Mouse (Mus musculus) intestine, postnatal 0 days (tissue): ENCODE data around the gene Usp29. TPM values are rescaled to one million over a fixed set of nuclear protein-coding genes. Genes with fewer than 3 reads are reported as not detected.
A peak's percentile ranks its signal among the peaks of the same experiment; 100 is the strongest.

Source experiments
- ATAC-seq: fragments of 200-750 bp; cut with Nextera tagmentation; 2 replicates; pipeline ENCODE4 v1.8.0; 2017; ENCODE audit warnings: mild to moderate bottlenecking, moderate TSS enrichment, moderate library complexity
- H3K27ac ChIP-seq: fragments of 300-500 bp; sonication (generic); 2 replicates; pipeline ENCODE4 v1.5.1; 2014; ENCODE audit warnings: mild to moderate bottlenecking, low read depth, low read length, moderate library complexity
- H3K27me3 ChIP-seq: fragments of 300-500 bp; sonication (generic); replicated peaks from 2 replicates; pipeline ENCODE4 v1.6.1; 2014; ENCODE audit warnings: low read length, mixed read lengths; ENCODE audit not compliant: control insufficient read depth, insufficient read depth
- H3K36me3 ChIP-seq: fragments of 300-500 bp; sonication (generic); 2 replicates; pipeline ENCODE4 v1.6.1; 2014; ENCODE audit warnings: mild to moderate bottlenecking, moderate library complexity; ENCODE audit not compliant: control insufficient read depth, insufficient read depth
- H3K4me1 ChIP-seq: fragments of 300-500 bp; sonication (generic); replicated peaks from 2 replicates; pipeline ENCODE4 v1.6.1; 2014; ENCODE audit warnings: antibody characterized with exemption, low read length, mixed read lengths; ENCODE audit not compliant: control insufficient read depth, insufficient read depth
- H3K4me2 ChIP-seq: fragments of 300-500 bp; sonication (generic); replicated peaks from 2 replicates; pipeline ENCODE4 v1.6.1; 2014; ENCODE audit warnings: low read depth, mild to moderate bottlenecking, moderate library complexity
- H3K4me3 ChIP-seq: fragments of 300-500 bp; sonication (generic); 2 replicates; pipeline ENCODE4 v1.5.1; 2014; ENCODE audit warnings: low read depth, low read length
- H3K9ac ChIP-seq: fragments of 300-500 bp; sonication (generic); 2 replicates; pipeline ENCODE4 v1.6.1; 2014; ENCODE audit warnings: mild to moderate bottlenecking, low read depth, low read length
- H3K9me3 ChIP-seq: fragments of 300-500 bp; sonication (generic); 2 replicates; pipeline ENCODE4 v1.6.1; 2016; ENCODE audit warnings: mixed run types; ENCODE audit not compliant: control insufficient read depth
- CTCF ChIP-seq: sonication (generic); IDR thresholded peaks from 2 replicates; pipeline ENCODE4 v1.5.1; 2016; ENCODE audit warnings: low read depth, mild to moderate bottlenecking, control low read depth, antibody characterized with exemption, moderate library complexity
- WGBS: fragments of 180-500 bp; shearing (Covaris S2); extraction: QIAGEN DNeasy Blood & Tissue Kit; methylation state at CpG from one replicate; pipeline ENCODE4 v1.1.7; 2014; 5-methylcytosine and 5-hydroxymethylcytosine counted together
- polyA plus RNA-seq: library from polyadenylated mRNA; unstranded; fragments of >200 nt; fragmentation: Nextera tagmentation; extraction: Ambion mirVana; gene quantifications from 2 replicates; pipeline ENCODE4 v1.2.1, GENCODE M21; 2015

Usp29 gene
- polyA plus RNA-seq, 1 experiment from 2014 or later, result 0.68 TPM

DNA sequence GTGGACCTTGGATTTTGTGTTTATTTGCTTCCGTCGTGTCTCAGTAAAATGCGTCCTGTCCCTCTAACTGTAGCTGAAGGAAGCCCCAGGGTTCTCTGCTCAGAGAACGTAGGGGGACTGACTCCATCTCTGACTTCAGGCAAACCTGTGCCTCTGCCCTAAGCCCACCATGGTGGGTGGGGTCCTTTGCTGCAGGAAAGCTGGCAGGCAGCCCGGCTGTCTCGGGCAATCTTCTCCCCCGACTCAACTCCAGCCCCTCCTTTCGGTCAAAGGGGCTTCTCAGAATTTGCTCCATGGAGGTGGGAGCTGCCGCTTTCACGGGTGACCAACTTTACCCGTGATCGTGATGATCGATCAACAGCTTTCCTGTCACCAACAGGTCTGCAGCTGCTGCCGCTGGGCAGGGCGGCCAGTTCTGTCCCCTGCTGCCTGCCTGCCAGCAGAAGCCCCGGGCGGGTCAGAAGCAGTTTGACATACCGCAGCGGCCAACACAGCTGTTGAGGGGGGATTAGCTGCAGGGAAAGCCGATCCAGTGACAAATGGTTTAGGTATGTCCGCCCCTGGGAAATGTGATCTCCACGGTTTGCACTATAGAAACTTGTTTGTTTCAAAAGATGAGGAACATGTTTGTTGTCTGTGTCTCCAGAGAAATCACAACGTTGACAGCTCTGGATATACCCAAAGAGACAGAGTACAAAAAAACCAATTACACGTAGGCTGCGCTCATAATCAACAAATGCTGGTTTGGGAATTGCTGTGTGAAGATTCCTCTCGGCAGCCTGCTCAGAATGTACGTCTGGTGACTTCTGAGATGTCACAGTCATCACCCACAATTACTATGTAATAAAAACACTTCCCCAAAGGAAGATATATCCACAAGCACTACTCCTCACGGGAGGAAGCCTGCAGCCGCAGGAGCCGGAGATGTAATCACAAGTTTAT, 183.3 kb downstream of the Usp29 start:
- H3K9me3 ChIP-seq, result no peaks in the 10 kb centered on the region
- H3K27me3 ChIP-seq, result no peaks in the 10 kb centered on the region
- H3K27ac ChIP-seq, result no peak overlapping the region
- no peak for ATAC-seq
- peak overlapping the region; percentile 65 for H3K4me2 ChIP-seq
- no peak for TF ChIP-seq CTCF
- WGBS, result 14% methylated on average over 30 of the region's 30 CpGs
- H3K4me3 ChIP-seq, result peak overlapping the region; percentile 28
- no peaks in the 10 kb centered on the region for H3K36me3 ChIP-seq
- H3K9ac ChIP-seq, result no peak overlapping the region
- no peaks in the 10 kb centered on the region; the same call in 1 of the 2 replicates for H3K4me1 ChIP-seq

GRCm38 (mm10) chr7:6917126-6917525, 186.7 kb downstream of the Usp29 start:
- Histone ChIP-seq H3K4me2 (no peak overlapping the region), H3K4me1 (no peaks in the 10 kb centered on the region; the same call in 1 of the 2 replicates), H3K36me3 (no peaks in the 10 kb centered on the region), H3K9me3 (no peaks in the 10 kb centered on the region), H3K4me3 (no peak overlapping the region), H3K27ac (no peak overlapping the region), H3K9ac (no peak overlapping the region), H3K27me3 (no peaks in the 10 kb centered on the region)
- 76% methylated on average over 5 of the region's 5 CpGs for WGBS
- no peak for ATAC-seq
- no peak for TF ChIP-seq CTCF

GRCm38 (mm10) chr7:6918267-6918666, 187.9 kb downstream of the Usp29 start:
- 8% methylated on average over 10 of the region's 10 CpGs for WGBS
- no peaks in the 10 kb centered on the region; the same call in 1 of the 2 replicates for H3K4me1 ChIP-seq

DNA sequence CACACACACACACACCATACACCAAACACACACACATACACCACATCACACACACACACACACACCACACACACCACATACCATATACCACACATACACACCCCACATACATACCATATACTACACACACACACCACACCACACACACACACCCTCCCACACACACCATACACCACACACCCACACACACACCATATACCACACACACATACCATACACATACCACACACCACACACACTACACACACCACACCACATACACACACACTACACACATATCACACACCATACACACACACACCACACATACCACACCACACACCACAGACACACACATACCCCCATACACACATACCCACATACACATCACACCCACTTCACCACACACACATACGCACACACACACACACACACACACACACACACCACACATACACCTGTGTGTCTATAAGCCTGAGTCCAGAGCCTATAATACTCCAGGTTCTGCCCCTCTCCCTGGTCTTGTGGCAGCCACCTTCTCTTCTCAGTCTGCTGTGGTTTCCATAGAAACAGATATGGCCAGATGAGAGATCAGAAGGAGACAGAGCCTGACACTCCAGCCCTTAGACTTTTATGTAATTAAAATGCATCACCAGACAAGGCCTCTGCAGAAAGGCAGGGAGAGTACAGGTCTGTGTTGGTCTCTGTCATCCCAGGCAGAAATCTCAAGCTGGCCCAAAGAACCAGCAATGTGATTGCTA, 188.9 kb downstream of the Usp29 start:
- Histone ChIP-seq H3K4me2 (no peak overlapping the region), H3K27ac (no peak overlapping the region), H3K9ac (no peak overlapping the region), H3K27me3 (no peaks in the 10 kb centered on the region), H3K4me3 (no peak overlapping the region), H3K9me3 (no peaks in the 10 kb centered on the region), H3K36me3 (no peaks in the 10 kb centered on the region), H3K4me1 (no peaks in the 10 kb centered on the region)
- ATAC-seq, result no peak
- TF ChIP-seq CTCF, result no peak
- WGBS, result 88% methylated on average over 1 of the region's 1 CpGs

More at GRCm38 (mm10) chr7:6918267-6918666, 187.9 kb downstream of the Usp29 start:
- H3K9me3 ChIP-seq, result no peaks in the 10 kb centered on the region
- H3K27me3 ChIP-seq, result no peaks in the 10 kb centered on the region
- H3K4me2 ChIP-seq, result no peak overlapping the region
- peak; percentile 56; the same call in 1 of the 2 replicates for ATAC-seq
- TF ChIP-seq CTCF, result peak; percentile 90
- H3K9ac ChIP-seq, result no peak overlapping the region
- H3K36me3 ChIP-seq, result no peaks in the 10 kb centered on the region
- H3K27ac ChIP-seq, result no peak overlapping the region
- no peak overlapping the region for H3K4me3 ChIP-seq

DNA sequence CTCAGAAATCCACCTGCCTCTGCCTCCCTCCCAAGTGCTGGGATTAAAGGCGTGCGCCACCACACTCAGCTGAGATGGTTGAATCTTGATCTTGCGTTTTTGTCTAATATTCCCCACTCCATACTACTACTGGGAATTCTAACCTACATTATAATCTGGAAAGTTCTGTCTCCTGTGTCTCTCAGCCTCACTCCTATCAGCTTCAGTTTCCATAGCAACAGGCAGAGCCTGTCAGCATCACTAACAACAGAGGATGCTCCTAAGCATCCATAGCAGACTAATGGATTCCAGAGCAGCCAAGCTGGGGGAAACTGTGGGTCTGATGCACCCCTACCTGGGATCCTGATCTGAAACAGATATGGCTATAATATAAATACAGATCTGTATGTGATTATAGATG, 193.1 kb downstream of the Usp29 start:
- H3K27me3 ChIP-seq, result no peaks in the 10 kb centered on the region
- no peak overlapping the region for H3K9ac ChIP-seq
- 91% methylated on average over 3 of the region's 3 CpGs for WGBS
- H3K27ac ChIP-seq, result no peak overlapping the region
- no peak for TF ChIP-seq CTCF
- H3K9me3 ChIP-seq, result no peaks in the 10 kb centered on the region
- H3K4me2 ChIP-seq, result no peak overlapping the region
- no peaks in the 10 kb centered on the region for H3K36me3 ChIP-seq
- no peak for ATAC-seq
- no peaks in the 10 kb centered on the region for H3K4me1 ChIP-seq
- H3K4me3 ChIP-seq, result no peak overlapping the region
